In genomic region chr17:83706594-83707126, GRCm38 (mm10) we compare ENCODE assay signal across 8 mouse cellular contexts. TPM values are rescaled to one million over a fixed set of nuclear protein-coding genes. Genes with fewer than 3 reads are reported as not detected.
A peak's percentile ranks its signal among the peaks of the same experiment; 100 is the strongest.
DNase-seq lines count a peak whose midpoint lies in the region; ATAC-seq and TF ChIP-seq lines count a peak whose summit lies in the region.

No protein-coding gene starts in this region.

- no peak for TF ChIP-seq POLR2A in ES-Bruce4 (IDR thresholded peaks at IDR 0.05; ENCODE audit: insufficient read depth, low read length)

- H3K27me3 ChIP-seq in ES-Bruce4 (ENCODE audit: control insufficient read depth, insufficient read depth, low read length, poor library complexity, severe bottlenecking): no peaks in the 10 kb centered on the region
- no peaks in the 10 kb centered on the region for H3K27me3 ChIP-seq in embryonic facial prominence, embryonic 15.5 days
- no peaks in the 10 kb centered on the region for H3K27me3 ChIP-seq in heart, postnatal 0 days (ENCODE audit: control insufficient read depth, insufficient read depth, low read length)

- 0 out of 2 replicates have a peak, but pooled peaks cover 5% of the 10 kb centered on the region for H3K36me3 ChIP-seq in ES-Bruce4 (ENCODE audit: control insufficient read depth, insufficient read depth, low read length, poor library complexity, severe bottlenecking)
- H3K36me3 ChIP-seq in embryonic facial prominence, embryonic 15.5 days: peaks cover 14% of the 10 kb centered on the region
- peaks cover 12% of the 10 kb centered on the region for H3K36me3 ChIP-seq in heart, postnatal 0 days (replicated peaks; ENCODE audit: control insufficient read depth, insufficient read depth, low read length)
- H3K36me3 ChIP-seq in macrophage (ENCODE audit: inconsistent target): 0 out of 2 replicates have a peak, but pooled peaks cover under 1% of the 10 kb centered on the region

- H3K4me1 ChIP-seq in ES-Bruce4 (ENCODE audit: control insufficient read depth, insufficient read depth, low read length): peaks cover 2% of the 10 kb centered on the region
- H3K4me1 ChIP-seq in embryonic facial prominence, embryonic 15.5 days: peaks cover 14% of the 10 kb centered on the region
- no peaks in the 10 kb centered on the region for H3K4me1 ChIP-seq in heart, postnatal 0 days (ENCODE audit: control insufficient read depth, insufficient read depth)

- peak; percentile 63 for ATAC-seq in embryonic facial prominence, embryonic 15.5 days (ENCODE audit: insufficient number of reproducible peaks, low FRiP score, low TSS enrichment, low read depth)
- peak; percentile 45 for ATAC-seq in heart, postnatal 0 days (ENCODE audit: insufficient read depth, low read depth)
- ATAC-seq in monocyte, adult 5-6 weeks (replicated peaks; ENCODE audit: insufficient number of reproducible peaks, low FRiP score, low TSS enrichment, poor library complexity, severe bottlenecking): no peak

- H3K4me2 ChIP-seq in embryonic facial prominence, embryonic 15.5 days (replicated peaks): peak overlapping the region; percentile 83
- H3K4me2 ChIP-seq in heart, postnatal 0 days (ENCODE audit: low read depth, low read length): peak overlapping the region; percentile 95

- no peaks in the 10 kb centered on the region for H3K9me3 ChIP-seq in ES-Bruce4 (replicated peaks; ENCODE audit: control insufficient read depth, insufficient read depth, low read length, poor library complexity, severe bottlenecking)
- H3K9me3 ChIP-seq in embryonic facial prominence, embryonic 15.5 days (replicated peaks): no peaks in the 10 kb centered on the region
- no peaks in the 10 kb centered on the region for H3K9me3 ChIP-seq in heart, postnatal 0 days (replicated peaks; ENCODE audit: control insufficient read depth, low read length)

- H3K9ac ChIP-seq in ES-Bruce4 (ENCODE audit: low read depth, poor library complexity, severe bottlenecking): peak overlapping the region; percentile 96
- peak overlapping the region; percentile 82 for H3K9ac ChIP-seq in embryonic facial prominence, embryonic 15.5 days
- H3K9ac ChIP-seq in heart, postnatal 0 days (replicated peaks; ENCODE audit: low read depth, low read length): peak overlapping the region; percentile 98

- WGBS in embryonic facial prominence, embryonic 15.5 days: 2% methylated on average over 19 of the region's 19 CpGs
- under 1% methylated on average over 19 of the region's 19 CpGs for WGBS in heart, postnatal 0 days
- WGBS in macrophage (ENCODE audit: missing documents): 3% methylated on average over 16 of the region's 19 CpGs

- no peak for TF ChIP-seq CTCF in ES-Bruce4 (IDR thresholded peaks at IDR 0.05; ENCODE audit: low read depth, low read length)
- TF ChIP-seq CTCF in heart, postnatal 0 days (IDR thresholded peaks at IDR 0.05; ENCODE audit: low read depth): no peak

- H3K27ac ChIP-seq in ES-Bruce4 (ENCODE audit: insufficient read depth, low read length): peak overlapping the region; percentile 78
- peak overlapping the region; percentile 94 for H3K27ac ChIP-seq in embryonic facial prominence, embryonic 15.5 days (replicated peaks)
- peak overlapping the region; percentile 97 for H3K27ac ChIP-seq in heart, postnatal 0 days (ENCODE audit: low read depth)
- H3K27ac ChIP-seq in macrophage: peak overlapping the region; percentile 73

- peak; percentile 33 to 35 for DNase-seq in adrenal gland, postnatal 4 days (ENCODE audit: low spot score in 2 of 2)
- peak; percentile 31 for DNase-seq in heart, postnatal 0 days (ENCODE audit: low spot score)
- DNase-seq in kidney, postnatal 14 days: peak; percentile 57
- DNase-seq in right cerebral cortex, postnatal 4 days: peak; percentile 26

- peaks cover 47% of the 10 kb centered on the region for H3K79me2 ChIP-seq in macrophage (ENCODE audit: inconsistent target)

- TF ChIP-seq EP300 in ES-Bruce4 (IDR thresholded peaks at IDR 0.05; ENCODE audit: insufficient read depth, low read depth, low read length): no peak
- TF ChIP-seq EP300 in heart, postnatal 0 days (IDR thresholded peaks at IDR 0.05; ENCODE audit: low read depth): no peak

- H3K4me3 ChIP-seq in ES-Bruce4 (ENCODE audit: low read depth, low read length): peak overlapping the region; percentile 84
- H3K4me3 ChIP-seq in embryonic facial prominence, embryonic 15.5 days (replicated peaks): peak overlapping the region; percentile 74
- H3K4me3 ChIP-seq in heart, postnatal 0 days (ENCODE audit: low read depth, low read length): peak overlapping the region; percentile 85
- H3K4me3 ChIP-seq in macrophage (ENCODE audit: inconsistent target): peak overlapping the region; percentile 59

RNA-seq across cellular contexts. Expression of gene Mta3, which starts 0.7 kb away (rescaled TPM):
- polyA plus RNA-seq in ES-Bruce4 (2011; ENCODE audit: insufficient read depth, insufficient read length, low read depth, missing spikeins) (162 and 164 TPM in 2 replicates), macrophage (2018) (35.9 to 71.7 TPM (median 43.5 TPM) in 3 replicates)
- 100 to 1,000 TPM; 103 to 108 TPM for total RNA-seq in adrenal gland, postnatal 4 days (2021)
- polyA plus RNA-seq in embryonic facial prominence, embryonic 15.5 days (2015; fragmentation: Nextera tagmentation; extraction: Ambion mirVana): 45.8 and 46.4 TPM in 2 replicates
- 28.3 and 34.7 TPM in 2 replicates for total RNA-seq in heart, postnatal 0 days (2014; rRNA removed; ENCODE audit: low replicate concordance)
- polyA plus RNA-seq in heart, postnatal 0 days (2015; fragmentation: Nextera tagmentation; extraction: Ambion mirVana): 34.3 and 34.6 TPM in 2 replicates
- 100 to 1,000 TPM in 11 of 26 experiments, 10 to 100 TPM in 15; 22.8 to 143 (median 94.8) TPM for total RNA-seq in macrophage (2018; cell fraction: chromatin; rRNA removed)
- total RNA-seq in macrophage (2018; cell fraction: cytosol; rRNA removed): 10 to 100 TPM; 26.2 to 42.3 (median 34.7) TPM
- 10 to 100 TPM; 14.8 to 97.0 (median 42.8) TPM for total RNA-seq in macrophage (2018; cell fraction: nucleus; rRNA removed)
- total RNA-seq in monocyte, adult 5-6 weeks (2017): 75.1 to 131 TPM (median 76.5 TPM) in 3 replicates
